Mouse (Mus musculus): ENCODE measurements around the gene Nr1h2. TPM values are rescaled to one million over a fixed set of nuclear protein-coding genes. Genes with fewer than 3 reads are reported as not detected.

Gene Nr1h2
- total and polyA plus RNA-seq, 3 experiments, result 13.9 to 50.0 (median 43.8) TPM

DNA sequence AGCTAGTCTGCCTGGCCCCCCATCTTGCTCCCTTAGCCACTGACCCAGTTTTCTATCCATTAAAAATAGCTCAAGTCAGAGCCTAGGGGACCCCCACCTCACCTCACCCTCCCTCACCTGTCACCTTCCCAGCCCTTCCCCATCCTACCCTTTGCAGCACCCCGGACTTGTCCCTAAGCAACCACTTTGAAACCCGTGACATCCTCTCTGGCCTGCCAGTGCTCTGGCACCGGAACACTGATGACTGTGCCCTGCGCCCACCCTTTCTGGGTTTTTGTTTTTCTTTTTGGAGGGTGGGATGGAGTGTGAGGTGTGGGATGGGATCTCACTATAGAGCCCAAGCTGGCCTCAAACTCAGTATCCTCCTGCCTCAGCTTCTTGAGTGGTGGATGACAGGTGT, 43.9 kb upstream of the Nr1h2 start:
- no peak overlapping the region for H3K9ac ChIP-seq (ENCODE audit: insufficient read depth, low read depth)
- in situ Hi-C loops (cut with MboI; ENCODE audit: low pct_ligation_motif_present, low pct_unique_long_range_greater_than_20kb, low sequenced_read_pairs) (no loop called here), dilution Hi-C loops (cut with MboI; ENCODE audit: extremely low pct_ligation_motif_present, extremely low pct_unique_long_range_greater_than_20kb, low sequenced_read_pairs) (no loop called here)
- no peak overlapping the region for H3K4me2 ChIP-seq (ENCODE audit: insufficient read depth, low read depth, poor library complexity, severe bottlenecking)
- H3K4me3 ChIP-seq (replicated peaks in 1 of 3; ENCODE audit: low read depth in 2 of 3, low read length in 2 of 3, poor library complexity in 1 of 3), result no peak overlapping the region
- DNase-seq (ENCODE audit: extremely low read depth), result no peak
- H3K79me2 ChIP-seq (replicated peaks; ENCODE audit: control insufficient read depth, extremely low read depth, insufficient read depth, poor library complexity, severe bottlenecking), result 0 out of 2 replicates have a peak, but pooled peaks cover 2% of the 10 kb centered on the region
- no peaks in the 10 kb centered on the region for H3K9me3 ChIP-seq (replicated peaks; ENCODE audit: low read length)
- no peaks in the 10 kb centered on the region for H3K27me3 ChIP-seq (replicated peaks)
- no peak overlapping the region for H3K27ac ChIP-seq (ENCODE audit: insufficient read depth, low read depth)
- H3K36me3 ChIP-seq (replicated peaks in 1 of 2; ENCODE audit: control insufficient read depth in 1 of 2, insufficient read depth in 1 of 2, low read length in 1 of 2), result peaks cover 7 to 46% of the 10 kb centered on the region in 2 experiments
- H3K4me1 ChIP-seq (ENCODE audit: control insufficient read depth in 1 of 2, insufficient read depth in 2 of 2), result peaks cover 0 to 3% of the 10 kb centered on the region in 2 experiments; a peak in 1 of 4 replicates
- TF ChIP-seq PAX5 (IDR thresholded peaks at IDR 0.05; ENCODE audit: low read length) (no peak), USF2 (conservative IDR thresholded peaks at IDR 0.05; ENCODE audit: low read depth, low read length) (no peak), UBTF (IDR thresholded peaks at IDR 0.05; ENCODE audit: low read depth, low read length) (no peak), NRF1 (IDR thresholded peaks at IDR 0.05; ENCODE audit: low read depth, low read length) (no peak), ZMIZ1 (IDR thresholded peaks at IDR 0.05; ENCODE audit: low read depth, low read length) (no peak), MAX (IDR thresholded peaks at IDR 0.05; ENCODE audit: low read length) (no peak), SIN3A (IDR thresholded peaks at IDR 0.05; ENCODE audit: low read length) (no peak), KAT2A (IDR thresholded peaks at IDR 0.05; ENCODE audit: insufficient replicate concordance, low read length) (no peak), BHLHE40 (IDR thresholded peaks at IDR 0.05; ENCODE audit: low read depth, low read length) (no peak), TBP (conservative IDR thresholded peaks at IDR 0.05; ENCODE audit: low read depth, low read length) (no peak), JUND (conservative IDR thresholded peaks at IDR 0.05; ENCODE audit: low read depth, low read length) (no peak), EP300 (IDR thresholded peaks at IDR 0.05; ENCODE audit: low read length) (no peak), USF1 (IDR thresholded peaks at IDR 0.05; ENCODE audit: low read depth, low read length) (no peak), JUN (IDR thresholded peaks at IDR 0.05; ENCODE audit: insufficient read depth, low read depth, low read length) (no peak), MYC (IDR thresholded peaks at IDR 0.05; ENCODE audit: low read depth, low read length) (no peak), CHD1 (IDR thresholded peaks at IDR 0.05; ENCODE audit: low read depth, low read length) (no peak), IRF4 (IDR thresholded peaks at IDR 0.05; ENCODE audit: low read depth, low read length) (no peak), ZC3H11A (IDR thresholded peaks at IDR 0.05; ENCODE audit: low read depth, low read length) (no peak), HCFC1 (IDR thresholded peaks at IDR 0.05; ENCODE audit: low read depth, low read length) (no peak)

DNA sequence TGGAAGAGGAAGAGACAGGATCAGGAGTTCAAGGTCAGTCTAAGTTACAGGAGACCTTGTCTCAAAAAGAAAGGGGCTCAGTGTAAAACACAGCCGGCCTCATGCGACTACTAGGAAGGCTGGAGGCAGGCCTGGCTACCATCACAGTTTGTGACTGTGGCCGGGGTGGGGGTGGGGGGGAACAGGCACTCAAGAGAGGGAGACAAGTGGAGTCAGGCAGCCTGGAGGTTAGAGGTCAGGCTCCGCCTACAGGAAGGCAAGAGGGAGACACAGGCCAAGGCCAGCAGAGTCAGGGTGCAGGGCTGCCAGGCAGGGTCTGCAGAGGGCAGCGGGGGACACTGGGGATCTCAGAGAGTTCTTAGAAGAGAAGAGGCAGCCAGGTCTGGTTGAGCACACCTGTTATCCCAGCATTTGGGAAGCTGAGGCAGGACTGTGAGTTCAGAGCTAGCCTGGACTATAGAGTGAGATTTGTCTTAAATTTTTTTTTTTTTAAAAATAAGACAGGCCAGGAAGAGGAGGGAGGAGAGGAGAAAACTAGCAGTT, 43.3 kb upstream of the Nr1h2 start:
- no peak for DNase-seq (ENCODE audit: extremely low read depth)
- Histone ChIP-seq H3K4me3 (replicated peaks in 1 of 3; ENCODE audit: low read depth in 2 of 3, low read length in 2 of 3, poor library complexity in 1 of 3) (no peak overlapping the region), H3K4me1 (ENCODE audit: control insufficient read depth in 1 of 2, insufficient read depth in 2 of 2) (peaks cover 3 to 5% of the 10 kb centered on the region in 2 experiments; a peak in 3 of 4 replicates), H3K9me3 (replicated peaks; ENCODE audit: low read length) (no peaks in the 10 kb centered on the region), H3K27ac (ENCODE audit: insufficient read depth, low read depth) (no peak overlapping the region), H3K9ac (ENCODE audit: insufficient read depth, low read depth) (no peak overlapping the region), H3K79me2 (replicated peaks; ENCODE audit: control insufficient read depth, extremely low read depth, insufficient read depth, poor library complexity, severe bottlenecking) (0 out of 2 replicates have a peak, but pooled peaks cover 2% of the 10 kb centered on the region), H3K4me2 (ENCODE audit: insufficient read depth, low read depth, poor library complexity, severe bottlenecking) (no peak overlapping the region), H3K36me3 (replicated peaks in 1 of 2; ENCODE audit: control insufficient read depth in 1 of 2, insufficient read depth in 1 of 2, low read length in 1 of 2) (peaks cover 7 to 42% of the 10 kb centered on the region in 2 experiments), H3K27me3 (replicated peaks) (peaks cover under 1% of the 10 kb centered on the region)
- in situ Hi-C loops (cut with MboI; ENCODE audit: low pct_ligation_motif_present, low pct_unique_long_range_greater_than_20kb, low sequenced_read_pairs) (no loop called here), dilution Hi-C loops (cut with MboI; ENCODE audit: extremely low pct_ligation_motif_present, extremely low pct_unique_long_range_greater_than_20kb, low sequenced_read_pairs) (no loop called here)
- no peak for TF ChIP-seq MXI1 (IDR thresholded peaks at IDR 0.05; ENCODE audit: low read depth, low read length)
- TF ChIP-seq UBTF (IDR thresholded peaks at IDR 0.05; ENCODE audit: low read depth, low read length), result no peak
- no peak for TF ChIP-seq MAZ (IDR thresholded peaks at IDR 0.05; ENCODE audit: low read depth, low read length)
- no peak for TF ChIP-seq KAT2A (IDR thresholded peaks at IDR 0.05; ENCODE audit: insufficient replicate concordance, low read length)
- TF ChIP-seq E2F4 (IDR thresholded peaks at IDR 0.05; ENCODE audit: insufficient replicate concordance, low read depth, low read length), result no peak
- no peak for TF ChIP-seq CHD1 (IDR thresholded peaks at IDR 0.05; ENCODE audit: low read depth, low read length)
- TF ChIP-seq IRF4 (IDR thresholded peaks at IDR 0.05; ENCODE audit: low read depth, low read length), result no peak
- no peak for TF ChIP-seq HCFC1 (IDR thresholded peaks at IDR 0.05; ENCODE audit: low read depth, low read length)
- no peak for TF ChIP-seq EP300 (IDR thresholded peaks at IDR 0.05; ENCODE audit: low read length)
- no peak for TF ChIP-seq BHLHE40 (IDR thresholded peaks at IDR 0.05; ENCODE audit: low read depth, low read length)
- TF ChIP-seq SMC3 (IDR thresholded peaks at IDR 0.05; ENCODE audit: low read depth, low read length), result no peak
- no peak for TF ChIP-seq TBP (conservative IDR thresholded peaks at IDR 0.05; ENCODE audit: low read depth, low read length)

Measured in CH12.LX (cell line).